Mouse (Mus musculus): ENCODE data around the gene Mcrip2.

Gene Mcrip2

GRCm38 (mm10) chr17:25864311-25864710 lies 4.3 kb downstream of the Mcrip2 start:
- DNase-seq (ENCODE audit: low spot score): no peak

GRCm38 (mm10) chr17:25863681-25864080 lies 4.9 kb downstream of the Mcrip2 start:
- DNase-seq (ENCODE audit: low spot score): no peak

- DNase-seq (ENCODE audit: low spot score): no peak
Measured at GRCm38 (mm10) chr17:25861704-25862612, 6.6 kb downstream of the Mcrip2 start.

DNA sequence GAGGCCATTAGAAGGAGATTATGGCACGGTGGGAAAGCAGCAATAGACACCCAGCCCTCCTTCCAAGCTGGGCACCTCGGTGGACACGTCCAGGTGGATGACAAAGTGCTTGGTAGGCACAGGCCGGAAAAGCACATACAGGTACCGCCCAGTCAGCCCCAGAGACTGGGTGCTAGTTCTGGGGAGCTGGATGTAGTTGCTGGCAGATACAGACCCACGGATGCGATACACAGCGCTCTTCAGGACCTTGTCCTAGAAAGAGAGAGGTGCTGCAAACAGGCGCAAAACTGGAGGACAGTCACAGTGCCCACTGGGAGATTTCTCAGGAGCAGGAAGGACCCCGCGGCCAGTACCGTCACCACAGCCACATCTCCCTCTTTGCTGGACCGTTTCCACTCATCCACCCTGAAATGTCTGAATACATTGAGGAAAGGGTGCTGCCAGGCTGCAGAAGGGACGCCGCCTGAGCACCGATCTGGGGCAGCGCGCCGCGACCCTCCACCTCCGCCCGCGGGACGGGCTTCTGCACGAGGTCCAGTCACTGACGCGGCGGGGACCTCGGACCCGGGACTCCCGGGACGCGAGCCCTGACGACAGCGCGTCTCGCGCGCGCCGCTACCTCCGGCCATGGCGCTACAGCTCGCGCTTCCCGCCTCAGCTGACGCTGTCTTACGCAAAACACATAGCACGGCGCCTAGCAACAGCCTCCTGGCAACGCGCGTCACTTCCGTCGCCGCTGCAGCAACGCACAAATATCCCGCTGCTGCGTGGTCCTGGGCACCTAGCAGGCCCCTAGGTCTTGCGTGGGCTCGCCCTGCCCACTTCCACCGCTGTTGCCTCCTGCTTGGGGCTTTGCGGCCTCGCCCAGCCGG lies 7.5 kb downstream of the Mcrip2 start, which contains the start of gene Wdr90:
TSS of gene Wdr90 (minus strand) at position 670 of the 872 bp plus-strand sequence.
- DNase-seq (ENCODE audit: low spot score): peak; percentile 88

GRCm38 (mm10) chr17:25860229-25860628 lies 8.3 kb downstream of the Mcrip2 start:
- DNase-seq (ENCODE audit: low spot score): no peak

- DNase-seq (ENCODE audit: low spot score): peak; percentile 90
Measured at GRCm38 (mm10) chr17:25844396-25844901, 24.1 kb downstream of the Mcrip2 start, which contains the start of gene Rhot2. Gene Rhot2 (minus strand): TSS chr17:25844851.

DNA sequence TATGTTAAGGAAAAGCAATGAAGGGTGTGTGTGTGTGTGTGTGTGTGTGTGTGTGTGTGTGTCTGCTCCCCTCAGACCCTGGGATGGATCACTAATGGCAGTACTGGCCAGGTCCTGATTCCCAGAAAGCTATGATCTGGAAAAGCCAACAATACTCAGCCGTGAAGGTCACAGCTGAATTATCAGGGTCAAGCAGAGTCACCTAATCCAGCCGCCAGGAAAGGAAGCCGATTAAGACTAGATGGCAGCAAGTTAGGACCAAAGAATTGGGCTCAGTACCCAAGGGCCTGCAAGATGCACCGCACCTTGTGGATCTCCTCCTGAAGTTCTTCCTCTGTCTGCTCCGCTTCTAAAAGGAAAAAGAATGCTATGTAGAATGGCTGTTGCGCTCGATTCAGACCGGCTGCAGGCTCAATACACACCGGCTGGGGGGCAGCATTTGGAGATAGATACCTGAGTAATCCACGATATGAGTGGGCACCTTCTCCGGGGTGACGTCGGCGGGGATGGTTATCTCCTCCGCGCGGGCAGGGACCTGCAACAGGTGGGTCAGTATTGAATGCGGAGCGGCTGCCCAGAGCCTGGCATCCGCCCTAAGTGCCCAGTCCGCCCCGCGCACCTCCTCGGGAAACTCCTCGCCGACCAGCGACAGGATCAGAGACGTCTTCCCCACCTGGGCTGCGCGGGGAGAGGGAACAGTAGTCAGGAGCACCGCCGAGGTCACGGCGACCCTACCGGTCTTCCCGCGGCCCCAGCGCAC lies 24.7 kb downstream of the Mcrip2 start:
- no peak for DNase-seq (ENCODE audit: low spot score)

GRCm38 (mm10) chr17:25843122-25843521 lies 25.4 kb downstream of the Mcrip2 start:
- DNase-seq (ENCODE audit: low spot score): no peak

DNA sequence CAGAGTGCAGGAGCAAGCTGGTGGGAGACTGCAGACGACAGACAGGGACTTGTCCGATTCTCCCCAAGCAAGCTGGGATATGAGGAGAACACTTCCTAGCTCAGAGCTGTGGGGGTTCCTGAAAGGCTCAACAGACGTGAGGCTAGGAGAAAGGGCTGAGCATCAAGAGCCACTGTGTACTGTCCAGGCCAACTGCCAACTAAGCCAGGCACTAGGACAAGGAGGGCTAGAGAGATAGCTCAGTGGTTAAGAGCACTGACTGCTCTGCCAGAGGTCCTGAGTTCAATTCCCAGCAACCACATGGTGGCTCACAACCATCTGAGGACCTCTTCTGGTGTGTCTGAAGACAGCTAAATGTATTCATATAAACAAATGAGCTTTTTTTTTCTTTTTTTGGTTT lies 26.1 kb downstream of the Mcrip2 start:
- DNase-seq (ENCODE audit: low spot score): no peak

DNA sequence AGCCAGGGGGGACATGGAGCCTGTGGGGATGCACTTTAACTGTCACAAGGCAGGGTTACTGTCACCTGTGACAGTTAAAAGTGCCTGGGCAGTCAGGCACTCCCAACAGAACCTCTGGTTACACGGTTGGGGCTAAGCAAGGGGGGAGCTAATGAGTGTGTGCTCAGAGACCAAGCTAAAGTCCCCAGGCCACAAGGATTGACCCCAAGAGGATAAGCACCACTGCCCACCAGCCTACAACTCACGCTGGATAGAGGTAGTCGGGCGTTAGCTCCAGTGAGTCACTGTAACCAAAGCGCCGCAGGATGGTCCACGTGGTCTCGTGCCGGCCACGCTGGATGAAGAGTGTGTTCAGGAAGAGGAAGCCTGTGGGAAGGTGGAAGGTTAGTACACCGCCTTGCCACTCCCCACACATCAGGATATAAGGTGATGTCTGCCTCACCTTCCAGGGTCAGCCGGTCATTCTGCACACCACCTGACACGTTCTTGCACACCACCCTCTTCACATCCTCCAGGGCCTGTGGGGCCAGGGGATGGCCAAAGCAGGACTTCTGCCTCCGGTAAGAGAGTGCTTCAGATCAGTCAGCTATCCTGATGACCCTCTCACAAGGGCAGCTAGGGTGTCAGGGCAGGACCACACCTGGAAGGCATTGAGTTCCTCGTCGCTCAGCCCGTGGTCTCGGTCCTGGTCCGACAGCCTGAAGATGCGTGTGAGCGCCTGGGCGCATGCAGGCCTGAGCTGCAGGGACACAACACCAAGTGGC lies 27.3 kb downstream of the Mcrip2 start, which contains the start of gene Gm20683:
TSS of gene Gm20683 (minus strand) at position 647 of the 764 bp plus-strand sequence.
- no peak for DNase-seq (ENCODE audit: low spot score)

- no peak for DNase-seq (ENCODE audit: low spot score)
Measured at GRCm38 (mm10) chr17:25840519-25840918, 28.0 kb downstream of the Mcrip2 start.

DNA sequence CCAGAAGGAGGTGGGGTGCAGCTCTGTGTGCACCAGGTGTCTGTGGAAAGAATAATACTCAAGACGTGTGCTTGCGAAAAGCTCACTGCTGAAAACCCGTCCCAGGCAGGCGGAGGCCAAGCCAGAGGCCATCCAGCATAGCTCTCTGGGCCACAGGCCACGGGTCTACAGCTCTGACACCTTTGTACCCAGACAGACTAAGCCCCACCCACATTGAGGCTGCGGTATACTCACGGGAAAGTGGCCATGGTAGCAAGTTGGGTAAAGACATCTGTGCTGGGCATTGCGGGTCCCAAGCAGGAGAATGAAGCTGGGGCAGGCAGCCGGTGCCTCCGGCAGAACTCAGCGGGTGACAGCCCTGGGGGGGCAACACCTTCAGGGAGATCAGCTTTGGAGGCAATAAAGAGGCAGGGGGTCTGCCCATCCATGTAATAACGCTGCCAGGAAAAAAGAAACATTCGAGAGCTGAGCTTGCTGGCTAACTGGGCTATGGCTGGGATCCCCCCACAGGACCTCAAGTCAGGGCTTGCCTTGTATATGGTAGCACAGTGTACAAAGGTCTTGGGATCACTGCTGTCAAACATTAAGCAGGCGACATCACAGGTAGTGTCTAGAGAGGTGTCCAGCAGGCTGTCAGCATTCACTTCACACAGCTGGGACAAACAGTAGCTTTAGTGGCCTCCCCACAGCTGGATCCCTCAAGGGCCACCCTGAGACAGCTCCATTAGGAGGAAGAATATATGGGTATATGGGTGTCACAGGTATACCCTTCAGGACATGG lies 28.9 kb downstream of the Mcrip2 start:
- DNase-seq (ENCODE audit: low spot score): peak; percentile 63

DNA sequence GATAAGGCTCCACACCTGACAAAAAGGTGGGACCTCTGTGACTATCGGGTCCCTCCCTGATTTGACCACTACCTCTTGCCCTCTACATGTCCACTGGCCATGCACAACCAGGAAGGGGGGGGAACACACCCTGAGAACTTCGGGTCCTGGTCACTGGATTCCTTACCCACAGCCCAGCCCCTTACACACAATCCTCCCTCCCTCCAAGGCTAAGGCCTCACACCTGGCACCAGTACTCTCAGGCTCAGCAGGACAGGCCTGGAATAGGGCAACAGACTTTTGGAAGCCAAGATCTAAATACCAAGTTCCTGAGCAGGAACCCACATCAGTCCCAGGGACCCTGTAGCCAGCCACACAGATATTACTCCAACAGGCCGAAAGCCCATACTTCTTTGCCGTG lies 29.7 kb downstream of the Mcrip2 start:
- no peak for DNase-seq (ENCODE audit: low spot score)

DNA sequence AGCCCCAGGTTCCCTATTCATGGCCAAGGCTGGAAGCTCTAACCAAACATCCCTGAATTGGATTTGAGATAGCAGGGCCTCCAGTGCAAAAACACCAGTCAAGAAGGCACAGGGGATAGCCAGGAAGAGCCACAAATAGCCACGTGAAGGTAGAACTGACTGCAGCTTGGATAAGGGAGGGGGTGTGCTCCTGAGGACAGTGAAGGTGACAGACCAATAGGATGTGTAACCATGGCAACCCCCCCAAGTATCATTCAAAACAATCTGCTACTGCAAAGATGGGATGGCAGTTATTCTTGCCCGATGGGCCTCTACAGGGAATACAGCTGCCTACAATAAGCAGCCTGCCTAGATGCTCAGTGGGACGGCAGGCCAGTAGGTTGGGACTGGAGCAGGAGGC lies 31.0 kb downstream of the Mcrip2 start:
- DNase-seq (ENCODE audit: low spot score): no peak

DNA sequence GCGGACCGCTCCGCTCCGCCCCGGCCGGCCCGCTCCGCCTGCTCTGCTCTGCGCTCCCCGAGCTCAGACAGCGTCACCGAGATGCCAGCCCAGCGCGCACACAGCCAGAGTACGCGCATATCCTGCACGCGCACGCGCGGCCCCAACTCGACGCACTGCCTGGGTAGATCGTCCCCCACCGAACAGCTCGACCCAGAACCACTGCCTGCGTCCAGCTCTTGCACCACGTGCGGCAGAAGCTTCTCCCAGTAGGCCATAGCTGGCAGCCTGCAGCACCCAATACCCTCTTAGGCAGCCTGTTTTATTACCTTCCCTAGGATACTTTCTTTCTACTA lies 31.5 kb downstream of the Mcrip2 start, which contains the start of gene Rhbdl1:
TSS of gene Rhbdl1 (minus strand) at position 220 of the 335 bp plus-strand sequence.
- peak; percentile 69 for DNase-seq (ENCODE audit: low spot score)

- DNase-seq (ENCODE audit: low spot score): no peak
Measured at GRCm38 (mm10) chr17:25836397-25837075, 32.0 kb downstream of the Mcrip2 start.

- DNase-seq (ENCODE audit: low spot score): no peak
Measured at GRCm38 (mm10) chr17:25835816-25836215, 32.7 kb downstream of the Mcrip2 start.

- DNase-seq (ENCODE audit: low spot score): no peak
Measured at GRCm38 (mm10) chr17:25835301-25835700, 33.3 kb downstream of the Mcrip2 start.

- no peak for DNase-seq (ENCODE audit: low spot score)
Measured at GRCm38 (mm10) chr17:25834595-25835222, 33.9 kb downstream of the Mcrip2 start.
